Mouse (Mus musculus) ES-Bruce4 (cell line): ENCODE data around the gene Snx4. TPM values are rescaled to one million over a fixed set of nuclear protein-coding genes. Genes with fewer than 3 reads are reported as not detected.

Experiments
- H3K27ac ChIP-seq: 2 replicates; pipeline ENCODE4 v1.5.1; 2012; ENCODE audit warnings: low read length, inconsistent platforms; ENCODE audit not compliant: insufficient read depth
- H3K27me3 ChIP-seq: 2 replicates; pipeline ENCODE4 v1.6.1; 2012; ENCODE audit warnings: mild to moderate bottlenecking, low read length, inconsistent platforms; ENCODE audit not compliant: control insufficient read depth, poor library complexity, insufficient read depth, severe bottlenecking
- H3K36me3 ChIP-seq: 2 replicates; pipeline ENCODE4 v1.6.1; 2012; ENCODE audit warnings: inconsistent platforms, mild to moderate bottlenecking, low read length, moderate library complexity; ENCODE audit not compliant: control insufficient read depth, poor library complexity, insufficient read depth, severe bottlenecking
- H3K4me1 ChIP-seq: one replicate; pipeline ENCODE4 v1.8.1; 2011; ENCODE audit warnings: low read length; ENCODE audit not compliant: control insufficient read depth, insufficient read depth
- H3K4me3 ChIP-seq: 2 replicates; pipeline ENCODE4 v1.5.1; 2011; ENCODE audit warnings: low read depth, mild to moderate bottlenecking, low read length
- H3K9ac ChIP-seq: 2 replicates; pipeline ENCODE4 v1.6.1; 2012; ENCODE audit warnings: low read depth, mild to moderate bottlenecking, inconsistent platforms; ENCODE audit not compliant: poor library complexity, severe bottlenecking
- H3K9me3 ChIP-seq: replicated peaks from 2 replicates; pipeline ENCODE4 v1.6.1; 2012; ENCODE audit warnings: mild to moderate bottlenecking, low read length, inconsistent platforms; ENCODE audit not compliant: control insufficient read depth, poor library complexity, insufficient read depth, severe bottlenecking
- CTCF ChIP-seq: IDR thresholded peaks from one replicate; pipeline ENCODE4 v1.8.1; 2011; ENCODE audit warnings: low read depth, low read length
- EP300 ChIP-seq: IDR thresholded peaks from 2 replicates; pipeline ENCODE4 v1.6.1; 2011; ENCODE audit warnings: low read depth, low read length; ENCODE audit not compliant: insufficient read depth
- POLR2A ChIP-seq: IDR thresholded peaks from one replicate; pipeline ENCODE4 v1.8.1; 2011; ENCODE audit warnings: low read length; ENCODE audit not compliant: insufficient read depth
- polyA plus RNA-seq: library from polyadenylated mRNA; stranded (reverse); fragments of >200 nt; gene quantifications from 2 replicates; pipeline ENCODE4 v1.2.4, GENCODE M21; 2011; ENCODE audit warnings: low read depth; ENCODE audit not compliant: missing spikeins, insufficient read depth, insufficient read length

The Snx4 gene
- polyA plus RNA-seq, 1 experiment = 97.8 TPM

DNA sequence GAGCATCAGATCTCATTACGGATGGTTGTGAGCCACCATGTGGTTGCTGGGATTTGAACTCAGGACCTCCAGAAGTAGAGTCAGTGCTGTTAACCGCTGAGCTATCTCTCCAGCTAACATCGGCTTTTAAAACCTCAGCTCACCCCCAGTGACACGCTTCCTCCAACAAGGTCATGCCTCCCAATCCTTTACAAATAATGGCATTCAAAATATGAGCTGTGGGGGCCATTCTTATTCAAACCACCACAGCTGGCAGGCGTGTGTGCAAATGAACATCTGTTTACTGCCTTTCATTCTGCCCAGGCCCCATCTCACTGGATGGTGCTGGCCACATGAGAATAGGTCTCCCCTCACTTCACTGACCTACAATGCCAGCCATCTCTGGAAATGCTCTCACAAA lies 4.7 kb upstream of the Snx4 start:
- TF ChIP-seq EP300 (peak; percentile 58; the same call in 1 of the 2 replicates), POLR2A (no peak)
- Histone ChIP-seq H3K4me1 (no peaks in the 10 kb centered on the region), H3K27ac (peak overlapping the region; percentile 78), H3K9me3 (no peaks in the 10 kb centered on the region), H3K4me3 (no peak overlapping the region), H3K27me3 (no peaks in the 10 kb centered on the region), H3K36me3 (no peaks in the 10 kb centered on the region), H3K9ac (no peak overlapping the region)

- Histone ChIP-seq H3K27me3 (no peaks in the 10 kb centered on the region), H3K4me1 (no peaks in the 10 kb centered on the region), H3K27ac (peak overlapping the region; percentile 78), H3K9me3 (no peaks in the 10 kb centered on the region), H3K4me3 (no peak overlapping the region), H3K36me3 (no peaks in the 10 kb centered on the region), H3K9ac (no peak overlapping the region)
- TF ChIP-seq CTCF (no peak), POLR2A (no peak), EP300 (peak; percentile 59; the same call in 1 of the 2 replicates)
Measured at GRCm38 (mm10) chr16:33247006-33247405, 4.2 kb upstream of the Snx4 start.

- TF ChIP-seq POLR2A (no peak), EP300 (no peak), CTCF (no peak)
- Histone ChIP-seq H3K4me3 (peak overlapping the region; percentile 82), H3K36me3 (no peaks in the 10 kb centered on the region), H3K27ac (peak overlapping the region; percentile 32; the same call in 1 of the 2 replicates), H3K27me3 (no peaks in the 10 kb centered on the region), H3K9ac (peak overlapping the region; percentile 45), H3K4me1 (no peaks in the 10 kb centered on the region), H3K9me3 (no peaks in the 10 kb centered on the region)
Measured at GRCm38 (mm10) chr16:33250651-33251120, 556 bp upstream of the Snx4 start.

- no peaks in the 10 kb centered on the region for H3K27me3 ChIP-seq
- no peaks in the 10 kb centered on the region for H3K9me3 ChIP-seq
- no peaks in the 10 kb centered on the region; the same call in 1 of the 2 replicates for H3K36me3 ChIP-seq
- no peak overlapping the region for H3K4me3 ChIP-seq
- H3K4me1 ChIP-seq = no peaks in the 10 kb centered on the region
- TF ChIP-seq POLR2A (no peak), EP300 (no peak), CTCF (no peak)
- H3K27ac ChIP-seq = no peak overlapping the region
- no peak overlapping the region for H3K9ac ChIP-seq
Measured at GRCm38 (mm10) chr16:33255601-33256000, 4.4 kb downstream of the Snx4 start.

- H3K27ac ChIP-seq = no peak overlapping the region
- no peak overlapping the region for H3K9ac ChIP-seq
- no peaks in the 10 kb centered on the region for H3K27me3 ChIP-seq
- H3K4me1 ChIP-seq = no peaks in the 10 kb centered on the region
- TF ChIP-seq EP300 (no peak), POLR2A (no peak), CTCF (no peak)
- H3K9me3 ChIP-seq = no peaks in the 10 kb centered on the region
- H3K4me3 ChIP-seq = no peak overlapping the region
- H3K36me3 ChIP-seq = no peaks in the 10 kb centered on the region; the same call in 1 of the 2 replicates
Measured at GRCm38 (mm10) chr16:33258530-33258929, 7.3 kb downstream of the Snx4 start.

GRCm38 (mm10) chr16:33259824-33260223 lies 8.6 kb downstream of the Snx4 start:
- Histone ChIP-seq H3K36me3 (no peaks in the 10 kb centered on the region; the same call in 1 of the 2 replicates), H3K9me3 (no peaks in the 10 kb centered on the region), H3K27ac (no peak overlapping the region), H3K9ac (no peak overlapping the region), H3K4me3 (no peak overlapping the region), H3K27me3 (no peaks in the 10 kb centered on the region), H3K4me1 (no peaks in the 10 kb centered on the region)
- no peak for TF ChIP-seq CTCF
- no peak for TF ChIP-seq POLR2A
- TF ChIP-seq EP300 = no peak
